Mouse (Mus musculus): ENCODE measurements around the gene Cltc. TPM values are rescaled to one million over a fixed set of nuclear protein-coding genes. Genes with fewer than 3 reads are reported as not detected.

Gene Cltc
- polyA plus RNA-seq, 1 experiment from 2014 or later: 177 TPM

GRCm38 (mm10) chr11:86734241-86734939 lies 23.0 kb downstream of the Cltc start:
- ATAC-seq: no peak
- Histone ChIP-seq H3K4me1 (ENCODE audit: control insufficient read depth, insufficient read depth, low read length) (no peaks in the 10 kb centered on the region), H3K36me3 (ENCODE audit: control insufficient read depth, insufficient read depth, low read length) (peaks cover 9% of the 10 kb centered on the region), H3K4me2 (ENCODE audit: low read length) (no peak overlapping the region), H3K9ac (ENCODE audit: low read depth, low read length) (no peak overlapping the region), H3K27ac (ENCODE audit: low read length) (0 out of 2 replicates have a peak overlapping the region, but pooled peaks have one; percentile 22), H3K9me3 (replicated peaks; ENCODE audit: control insufficient read depth, low read length, poor library complexity, severe bottlenecking) (no peaks in the 10 kb centered on the region), H3K27me3 (ENCODE audit: control insufficient read depth, insufficient read depth, low read depth, low read length) (no peaks in the 10 kb centered on the region), H3K4me3 (ENCODE audit: low read depth, low read length) (no peak overlapping the region)
- 56% methylated on average over 10 of the region's 10 CpGs for WGBS

DNA sequence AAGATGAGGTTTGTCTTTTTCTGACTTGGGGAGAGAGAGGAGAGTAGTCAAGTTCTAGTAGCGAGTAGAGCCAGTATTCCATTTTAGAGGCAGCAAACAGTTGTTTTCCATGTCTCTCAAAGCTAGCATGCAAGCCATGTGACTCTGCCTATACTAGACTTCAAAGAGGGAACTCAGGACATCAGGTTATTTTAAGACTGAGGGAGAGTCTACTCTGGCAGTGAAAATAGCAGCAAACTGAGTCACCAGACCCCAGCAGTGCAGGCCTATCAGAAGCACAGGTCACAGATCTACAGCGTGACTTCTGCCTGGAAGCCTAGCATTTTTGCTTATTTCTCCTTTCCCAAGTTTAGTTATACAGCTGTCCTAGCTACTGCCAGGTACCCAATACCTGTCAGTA lies 25.9 kb downstream of the Cltc start:
- Histone ChIP-seq H3K36me3 (ENCODE audit: control insufficient read depth, insufficient read depth, low read length) (peaks cover 15% of the 10 kb centered on the region), H3K9ac (ENCODE audit: low read depth, low read length) (no peak overlapping the region), H3K4me1 (ENCODE audit: control insufficient read depth, insufficient read depth, low read length) (no peaks in the 10 kb centered on the region), H3K4me2 (ENCODE audit: low read length) (no peak overlapping the region), H3K4me3 (ENCODE audit: low read depth, low read length) (no peak overlapping the region), H3K9me3 (replicated peaks; ENCODE audit: control insufficient read depth, low read length, poor library complexity, severe bottlenecking) (no peaks in the 10 kb centered on the region), H3K27me3 (ENCODE audit: control insufficient read depth, insufficient read depth, low read depth, low read length) (no peaks in the 10 kb centered on the region), H3K27ac (ENCODE audit: low read length) (no peak overlapping the region)
- WGBS: 92% methylated on average over 2 of the region's 2 CpGs
- no peak for ATAC-seq

DNA sequence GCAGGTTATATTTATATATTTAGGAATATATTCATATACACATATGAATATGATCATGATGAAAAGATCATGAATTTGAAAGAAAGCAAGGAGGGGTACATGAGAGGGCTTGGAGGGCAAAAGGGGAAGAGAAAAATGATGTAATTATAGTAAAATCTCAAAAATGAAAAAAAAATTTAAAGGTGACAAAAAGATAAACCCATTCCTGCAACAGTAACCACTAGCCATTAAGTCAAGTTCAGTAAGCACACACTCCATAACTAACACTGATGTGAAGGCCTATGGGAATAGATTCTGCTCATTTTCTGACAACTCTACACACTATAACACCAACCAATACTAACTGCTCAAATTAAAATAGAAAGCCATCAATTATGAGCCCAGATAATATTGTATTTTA lies 31.8 kb downstream of the Cltc start:
- Histone ChIP-seq H3K4me2 (ENCODE audit: low read length) (no peak overlapping the region), H3K27ac (ENCODE audit: low read length) (no peak overlapping the region), H3K4me3 (ENCODE audit: low read depth, low read length) (no peak overlapping the region), H3K9me3 (replicated peaks; ENCODE audit: control insufficient read depth, low read length, poor library complexity, severe bottlenecking) (no peaks in the 10 kb centered on the region), H3K4me1 (ENCODE audit: control insufficient read depth, insufficient read depth, low read length) (no peaks in the 10 kb centered on the region), H3K9ac (ENCODE audit: low read depth, low read length) (no peak overlapping the region), H3K36me3 (ENCODE audit: control insufficient read depth, insufficient read depth, low read length) (peaks cover 23% of the 10 kb centered on the region), H3K27me3 (ENCODE audit: control insufficient read depth, insufficient read depth, low read depth, low read length) (no peaks in the 10 kb centered on the region)
- ATAC-seq: no peak

GRCm38 (mm10) chr11:86724982-86725381 lies 32.4 kb downstream of the Cltc start:
- H3K9me3 ChIP-seq (replicated peaks; ENCODE audit: control insufficient read depth, low read length, poor library complexity, severe bottlenecking): no peaks in the 10 kb centered on the region
- H3K27ac ChIP-seq (ENCODE audit: low read length): no peak overlapping the region
- peaks cover 25% of the 10 kb centered on the region for H3K36me3 ChIP-seq (ENCODE audit: control insufficient read depth, insufficient read depth, low read length)
- WGBS: 91% methylated on average over 7 of the region's 7 CpGs
- no peak for ATAC-seq
- no peaks in the 10 kb centered on the region for H3K4me1 ChIP-seq (ENCODE audit: control insufficient read depth, insufficient read depth, low read length)
- no peak overlapping the region for H3K4me3 ChIP-seq (ENCODE audit: low read depth, low read length)
- H3K4me2 ChIP-seq (ENCODE audit: low read length): no peak overlapping the region
- H3K9ac ChIP-seq (ENCODE audit: low read depth, low read length): no peak overlapping the region
- H3K27me3 ChIP-seq (ENCODE audit: control insufficient read depth, insufficient read depth, low read depth, low read length): no peaks in the 10 kb centered on the region

- H3K4me3 ChIP-seq (ENCODE audit: low read depth, low read length): no peak overlapping the region
- 98% methylated on average over 3 of the region's 3 CpGs for WGBS
- no peak overlapping the region for H3K27ac ChIP-seq (ENCODE audit: low read length)
- no peaks in the 10 kb centered on the region for H3K4me1 ChIP-seq (ENCODE audit: control insufficient read depth, insufficient read depth, low read length)
- no peaks in the 10 kb centered on the region for H3K27me3 ChIP-seq (ENCODE audit: control insufficient read depth, insufficient read depth, low read depth, low read length)
- H3K9me3 ChIP-seq (replicated peaks; ENCODE audit: control insufficient read depth, low read length, poor library complexity, severe bottlenecking): no peaks in the 10 kb centered on the region
- no peak overlapping the region for H3K9ac ChIP-seq (ENCODE audit: low read depth, low read length)
- no peak overlapping the region for H3K4me2 ChIP-seq (ENCODE audit: low read length)
- no peak for ATAC-seq
- H3K36me3 ChIP-seq (ENCODE audit: control insufficient read depth, insufficient read depth, low read length): peaks cover 30% of the 10 kb centered on the region
These were observed 33.4 kb downstream of the Cltc start for GRCm38 (mm10) chr11:86724004-86724403.

GRCm38 (mm10) chr11:86719390-86719789 lies 38.0 kb downstream of the Cltc start:
- ATAC-seq: no peak
- 90% methylated on average over 8 of the region's 8 CpGs for WGBS
- H3K36me3 ChIP-seq (ENCODE audit: control insufficient read depth, insufficient read depth, low read length): peaks cover 30% of the 10 kb centered on the region

GRCm38 (mm10) chr11:86718369-86718768 lies 39.0 kb downstream of the Cltc start:
- no peak overlapping the region for H3K4me2 ChIP-seq (ENCODE audit: low read length)
- no peaks in the 10 kb centered on the region for H3K27me3 ChIP-seq (ENCODE audit: control insufficient read depth, insufficient read depth, low read depth, low read length)
- H3K4me1 ChIP-seq (ENCODE audit: control insufficient read depth, insufficient read depth, low read length): no peaks in the 10 kb centered on the region
- 98% methylated on average over 3 of the region's 3 CpGs for WGBS
- H3K9me3 ChIP-seq (replicated peaks; ENCODE audit: control insufficient read depth, low read length, poor library complexity, severe bottlenecking): no peaks in the 10 kb centered on the region
- no peak overlapping the region for H3K9ac ChIP-seq (ENCODE audit: low read depth, low read length)
- H3K36me3 ChIP-seq (ENCODE audit: control insufficient read depth, insufficient read depth, low read length): peaks cover 32% of the 10 kb centered on the region
- no peak overlapping the region for H3K4me3 ChIP-seq (ENCODE audit: low read depth, low read length)
- H3K27ac ChIP-seq (ENCODE audit: low read length): no peak overlapping the region
- ATAC-seq: no peak

More at GRCm38 (mm10) chr11:86719390-86719789, 38.0 kb downstream of the Cltc start:
- H3K4me2 ChIP-seq (ENCODE audit: low read length): no peak overlapping the region
- no peaks in the 10 kb centered on the region for H3K4me1 ChIP-seq (ENCODE audit: control insufficient read depth, insufficient read depth, low read length)
- no peak overlapping the region for H3K4me3 ChIP-seq (ENCODE audit: low read depth, low read length)
- H3K27ac ChIP-seq (ENCODE audit: low read length): no peak overlapping the region
- no peaks in the 10 kb centered on the region for H3K9me3 ChIP-seq (replicated peaks; ENCODE audit: control insufficient read depth, low read length, poor library complexity, severe bottlenecking)
- H3K27me3 ChIP-seq (ENCODE audit: control insufficient read depth, insufficient read depth, low read depth, low read length): no peaks in the 10 kb centered on the region
- no peak overlapping the region for H3K9ac ChIP-seq (ENCODE audit: low read depth, low read length)

DNA sequence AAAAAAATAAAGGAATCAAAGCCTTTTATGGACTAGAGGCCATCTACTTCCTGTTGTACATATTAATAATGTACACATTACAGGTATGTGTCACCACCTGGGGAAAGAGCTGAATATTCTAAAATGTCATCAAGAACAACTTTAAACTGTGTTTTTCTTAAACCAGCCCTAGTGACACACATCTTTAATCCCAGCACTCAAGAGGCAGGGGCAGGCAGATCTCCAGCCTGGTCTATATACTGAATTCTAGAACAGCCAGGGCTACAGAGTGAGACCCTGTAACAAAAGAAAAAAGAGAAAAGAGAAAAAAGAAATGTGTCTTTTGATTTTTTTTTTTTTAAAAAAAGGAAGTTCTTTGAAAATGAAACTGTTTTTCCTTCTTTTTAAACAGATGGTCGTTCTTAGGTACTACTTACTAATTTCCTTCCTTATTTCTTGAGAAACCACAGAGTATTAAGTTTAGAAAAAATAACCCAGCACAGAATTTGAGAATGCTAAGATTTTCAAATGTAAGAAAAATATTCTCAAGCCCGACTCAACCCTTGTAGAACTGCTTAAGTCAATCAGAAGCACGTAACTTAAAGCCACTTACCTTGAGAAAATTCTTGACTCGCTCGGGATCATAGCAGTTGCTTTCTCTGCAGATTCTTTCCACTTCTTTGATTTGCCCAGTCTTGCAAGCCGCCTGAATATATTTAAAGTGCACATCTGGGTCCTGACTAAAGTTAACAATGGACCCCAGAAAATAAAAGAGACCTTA lies 39.9 kb downstream of the Cltc start:
- Histone ChIP-seq H3K36me3 (ENCODE audit: control insufficient read depth, insufficient read depth, low read length) (peaks cover 32% of the 10 kb centered on the region), H3K4me3 (ENCODE audit: low read depth, low read length) (no peak overlapping the region), H3K4me1 (ENCODE audit: control insufficient read depth, insufficient read depth, low read length) (no peaks in the 10 kb centered on the region), H3K9me3 (replicated peaks; ENCODE audit: control insufficient read depth, low read length, poor library complexity, severe bottlenecking) (no peaks in the 10 kb centered on the region), H3K27ac (ENCODE audit: low read length) (no peak overlapping the region), H3K4me2 (ENCODE audit: low read length) (no peak overlapping the region), H3K9ac (ENCODE audit: low read depth, low read length) (no peak overlapping the region), H3K27me3 (ENCODE audit: control insufficient read depth, insufficient read depth, low read depth, low read length) (no peaks in the 10 kb centered on the region)
- 89% methylated on average over 6 of the region's 6 CpGs for WGBS
- no peak for ATAC-seq

DNA sequence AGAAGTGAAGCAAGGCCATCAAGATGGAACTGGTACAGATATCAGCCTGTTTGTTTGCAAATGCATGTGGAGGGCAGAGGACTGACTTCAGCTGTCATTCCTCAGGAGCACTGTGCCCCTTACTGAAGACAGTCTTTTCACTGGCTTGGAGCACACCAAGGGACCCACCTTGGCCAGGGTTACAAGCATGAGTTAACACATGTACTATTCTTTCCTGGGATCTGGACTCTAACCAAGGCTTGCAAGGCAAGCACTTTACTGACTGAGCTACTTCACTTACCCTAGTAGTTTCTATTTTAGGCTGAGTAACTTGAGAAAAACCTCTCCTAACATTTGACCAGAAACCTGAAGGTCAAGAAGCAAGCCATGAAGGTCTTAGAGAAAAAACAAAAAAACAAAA lies 42.8 kb downstream of the Cltc start:
- ATAC-seq: no peak
- H3K27me3 ChIP-seq (ENCODE audit: control insufficient read depth, insufficient read depth, low read depth, low read length): no peaks in the 10 kb centered on the region
- no peaks in the 10 kb centered on the region for H3K9me3 ChIP-seq (replicated peaks; ENCODE audit: control insufficient read depth, low read length, poor library complexity, severe bottlenecking)
- H3K36me3 ChIP-seq (ENCODE audit: control insufficient read depth, insufficient read depth, low read length): peaks cover 36% of the 10 kb centered on the region
- H3K4me3 ChIP-seq (ENCODE audit: low read depth, low read length): no peak overlapping the region
- H3K4me1 ChIP-seq (ENCODE audit: control insufficient read depth, insufficient read depth, low read length): no peaks in the 10 kb centered on the region
- no peak overlapping the region for H3K27ac ChIP-seq (ENCODE audit: low read length)
- H3K4me2 ChIP-seq (ENCODE audit: low read length): no peak overlapping the region
- H3K9ac ChIP-seq (ENCODE audit: low read depth, low read length): no peak overlapping the region
